Mouse (Mus musculus): ENCODE measurements around the gene Olfr69.
"Not testable (repeated sequence)": the region's sequence is repeated elsewhere in the genome, so short reads cannot be mapped to it uniquely, and the experiment has no call there.

The Olfr69 gene

DNA sequence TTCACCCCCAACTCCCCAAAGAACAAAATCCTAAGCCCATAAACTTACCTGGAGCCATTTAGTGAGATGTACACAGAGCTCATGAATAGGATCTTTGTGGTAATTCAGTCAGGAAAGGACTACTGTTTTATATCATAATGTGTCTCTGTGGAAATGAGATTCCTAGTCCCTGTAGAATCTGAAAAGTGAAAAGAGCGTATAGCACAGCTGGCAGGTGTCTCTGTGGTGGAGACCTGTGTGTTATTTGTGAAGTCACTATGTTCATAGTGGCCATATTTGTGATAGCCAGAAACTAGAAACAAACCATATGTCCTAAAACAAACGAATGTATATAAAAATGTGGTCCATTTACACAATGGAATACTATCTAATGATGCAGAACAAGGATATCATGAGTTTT, at the start of gene Olfr69:
Gene Olfr69 (minus strand): TSS at position 101 of the 400 bp plus-strand sequence.
- no peak for DNase-seq

DNA sequence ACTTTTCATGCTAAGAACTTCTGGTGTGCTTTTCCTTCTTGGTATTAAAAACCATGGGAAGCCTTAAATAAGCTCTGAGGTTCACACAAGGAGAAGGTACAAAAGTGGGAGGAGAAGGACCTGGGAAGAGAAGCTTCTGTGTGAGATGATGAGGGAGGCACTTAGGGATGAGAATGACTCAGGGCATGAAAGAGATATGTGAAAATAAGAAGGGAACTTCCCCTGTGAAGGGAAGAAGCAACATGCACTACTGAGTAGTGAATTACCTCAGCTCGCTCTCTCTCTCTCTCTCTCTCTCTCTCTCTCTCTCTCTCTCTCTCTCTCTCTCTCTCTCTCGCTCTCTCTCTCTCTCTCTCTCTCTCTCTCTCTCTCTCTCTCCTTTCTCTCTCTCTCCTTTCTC, 43.7 kb upstream of the Olfr69 start:
- DNase-seq: not testable (repeated sequence)

GRCm38 (mm10) chr7:103813766-103814165, 42.4 kb upstream of the Olfr69 start, which contains the start of gene Hbb-bt:
Gene Hbb-bt (minus strand): TSS chr7:103813996.
- no peak for DNase-seq

- not testable (repeated sequence) for DNase-seq
These were observed 41.8 kb upstream of the Olfr69 start for GRCm38 (mm10) chr7:103813152-103813551.

DNA sequence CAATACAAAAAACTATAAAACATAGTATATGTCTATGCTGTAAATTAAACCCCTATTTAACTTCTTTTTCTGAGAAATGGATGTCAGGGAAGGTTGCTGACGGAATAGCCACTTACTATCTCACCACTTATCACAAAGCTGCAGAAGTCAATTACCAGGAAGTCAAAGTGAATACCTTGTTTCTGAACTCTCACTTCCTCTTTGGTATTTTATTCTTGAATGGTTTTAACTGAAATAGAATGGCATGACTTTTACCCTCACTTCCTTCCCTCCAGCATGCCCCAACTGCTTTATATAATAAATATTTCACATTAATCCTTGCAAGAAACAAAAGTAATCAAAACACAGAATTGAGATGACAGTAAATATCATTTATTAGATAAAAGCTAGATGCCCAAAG, 40.8 kb upstream of the Olfr69 start:
- DNase-seq: no peak

DNA sequence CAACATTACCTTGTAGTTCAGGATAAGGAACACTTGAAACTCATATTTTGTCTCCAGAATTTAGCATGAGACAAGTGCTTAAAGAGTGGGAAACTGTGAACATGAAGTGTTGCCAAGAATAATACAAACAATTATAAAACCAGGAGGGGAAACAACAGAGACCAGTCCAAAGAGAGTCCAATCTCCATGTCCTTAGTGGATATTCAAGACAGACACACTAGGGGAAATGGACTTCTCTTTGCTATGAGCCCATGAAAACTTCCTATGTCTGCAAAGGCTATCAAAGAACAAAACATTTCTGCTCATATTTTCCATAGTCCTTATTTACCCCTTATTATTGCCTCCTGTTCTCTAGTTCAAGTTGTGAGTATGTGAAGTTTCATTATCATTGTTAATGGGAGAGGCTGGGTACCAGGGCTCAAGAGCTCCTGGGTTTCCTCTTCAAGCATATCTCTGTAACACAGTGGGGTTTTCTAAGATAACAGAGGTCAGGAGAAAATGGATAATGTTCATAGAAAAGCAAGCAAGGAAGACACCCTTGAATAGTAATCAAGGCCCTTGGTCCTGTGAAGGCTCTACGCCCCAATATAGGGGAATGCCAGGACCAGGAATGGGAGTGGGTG, 39.9 kb upstream of the Olfr69 start:
- DNase-seq: no peak

- DNase-seq: no peak
These were observed 39.4 kb upstream of the Olfr69 start for GRCm38 (mm10) chr7:103810746-103811145.

DNA sequence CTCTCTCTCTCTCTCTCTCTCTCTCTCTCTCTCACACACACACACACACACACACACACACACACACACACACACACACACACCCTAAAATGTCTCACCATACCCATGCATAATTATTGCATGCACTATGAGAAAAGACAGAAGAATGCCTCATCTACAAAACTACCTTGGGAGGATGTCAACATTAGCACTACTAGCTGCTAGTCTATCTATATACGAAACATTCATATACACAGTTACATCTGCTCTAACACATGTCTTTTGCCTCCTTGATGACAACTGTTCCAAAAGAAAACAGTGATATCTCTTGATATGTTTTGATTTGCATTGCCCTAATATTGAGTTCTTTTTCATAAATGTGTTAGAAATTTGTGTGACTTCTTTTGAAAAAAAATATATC, 38.9 kb upstream of the Olfr69 start:
- DNase-seq: no peak

- DNase-seq: no peak
These were observed 38.4 kb upstream of the Olfr69 start for GRCm38 (mm10) chr7:103809801-103810155.

DNA sequence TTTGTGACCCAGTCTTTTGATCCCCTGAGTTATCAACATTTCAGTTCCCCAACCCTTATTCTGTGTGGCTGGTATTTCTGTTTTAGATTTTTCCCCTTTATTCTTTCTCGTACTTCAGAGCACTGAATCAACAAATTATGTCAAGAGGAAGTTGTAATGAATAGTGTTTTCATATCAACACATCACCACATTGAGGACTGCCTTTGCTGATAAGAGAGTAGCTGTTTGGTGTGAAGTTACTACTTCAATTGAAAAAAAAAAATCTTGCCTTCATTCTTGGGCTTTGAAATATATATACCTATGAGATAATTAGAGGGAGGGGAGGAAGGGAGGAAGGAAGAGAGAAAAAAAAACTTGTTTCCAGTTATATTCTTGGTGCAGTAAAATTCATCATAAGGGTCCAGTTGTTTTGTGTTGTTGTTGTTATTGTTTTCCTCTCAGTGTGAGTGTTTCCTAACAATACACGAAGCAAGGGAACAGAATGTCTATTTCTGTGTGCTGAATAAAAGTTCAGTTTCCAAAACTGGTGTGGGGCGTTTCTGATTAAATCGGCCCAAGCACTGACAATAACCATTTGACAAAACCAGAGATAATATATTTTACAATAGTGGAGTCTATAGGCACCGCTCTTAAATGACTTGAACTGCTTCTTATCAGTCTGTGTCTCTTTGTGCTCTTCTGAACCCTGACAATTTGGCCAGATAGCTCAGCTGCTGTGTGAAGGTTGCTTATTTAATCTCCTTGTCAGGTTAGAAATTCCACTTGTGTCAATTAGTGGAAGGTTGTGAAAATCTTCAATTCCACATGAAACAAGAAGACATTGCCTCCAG, 37.8 kb upstream of the Olfr69 start:
- DNase-seq: no peak

DNA sequence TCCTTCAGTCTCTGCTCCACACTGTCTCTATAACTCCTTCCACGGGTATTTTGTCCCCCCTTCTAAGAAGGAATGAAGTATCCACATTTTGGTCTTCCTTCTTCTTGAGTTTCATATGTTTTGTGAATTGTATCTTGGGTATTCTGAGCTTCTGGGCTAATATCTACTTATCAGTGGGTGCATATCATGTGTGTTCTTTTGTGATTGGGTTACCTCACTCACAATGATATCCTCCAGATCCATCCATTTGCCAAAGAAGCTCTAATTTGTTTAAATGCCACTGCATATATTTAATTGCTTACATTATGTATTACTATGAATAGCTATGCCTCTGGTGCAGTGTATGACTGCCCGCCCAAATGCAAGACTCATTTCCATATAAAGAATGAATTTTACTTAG, 36.7 kb upstream of the Olfr69 start:
- DNase-seq: not testable (repeated sequence)

DNA sequence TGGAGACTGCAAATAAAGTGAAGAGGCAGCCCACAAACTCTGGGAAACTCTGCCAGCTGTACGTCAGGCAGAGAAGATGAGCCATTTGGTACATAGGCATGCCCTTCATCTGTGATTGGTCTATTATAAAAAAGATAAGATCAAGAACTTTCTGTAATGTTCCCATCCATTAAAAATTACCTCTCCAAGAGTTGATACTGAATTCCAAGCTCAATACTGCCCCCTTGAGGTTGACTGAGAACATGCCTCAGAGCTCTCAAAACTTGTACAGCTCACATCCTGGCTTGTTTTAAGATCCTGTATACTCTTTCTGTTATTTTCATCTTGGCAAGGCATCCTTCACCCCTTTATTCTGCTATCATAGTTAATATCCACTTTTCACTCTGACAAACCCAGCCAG, 35.5 kb upstream of the Olfr69 start:
- DNase-seq: peak; percentile 5

DNA sequence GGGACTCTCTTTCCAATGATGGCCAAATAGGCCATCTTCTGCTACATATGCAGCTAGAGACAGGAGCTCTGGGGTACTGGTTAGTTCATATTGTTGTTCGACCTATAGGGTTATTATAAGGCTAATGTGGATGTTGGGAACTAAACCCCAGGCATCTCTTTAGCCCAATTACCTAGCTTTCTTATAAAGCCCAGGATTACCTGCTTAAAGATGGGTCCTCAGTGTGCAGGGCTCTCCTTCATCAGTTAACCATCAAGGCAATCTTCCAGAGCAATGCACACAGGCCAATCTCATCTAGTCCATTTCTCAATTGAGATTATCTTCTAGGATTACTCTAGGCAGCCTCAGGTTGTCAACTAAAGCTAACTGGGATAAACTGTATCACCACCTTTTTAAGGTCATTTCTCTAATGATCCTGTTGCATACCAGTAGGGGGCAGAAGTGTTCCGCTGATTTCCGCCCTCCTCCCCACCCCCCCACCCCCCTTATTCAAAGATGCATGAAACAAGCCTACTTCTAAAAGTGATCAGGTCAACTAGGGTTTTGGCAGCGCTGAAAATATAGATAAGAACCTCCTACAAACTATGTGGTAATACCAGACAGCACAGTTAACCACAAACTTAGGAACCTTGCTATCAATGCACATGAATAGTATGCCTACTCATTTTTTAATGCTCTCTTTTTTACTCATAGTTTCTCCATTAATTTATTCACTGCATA, 21.4 kb upstream of the Olfr69 start:
- no peak for DNase-seq

DNA sequence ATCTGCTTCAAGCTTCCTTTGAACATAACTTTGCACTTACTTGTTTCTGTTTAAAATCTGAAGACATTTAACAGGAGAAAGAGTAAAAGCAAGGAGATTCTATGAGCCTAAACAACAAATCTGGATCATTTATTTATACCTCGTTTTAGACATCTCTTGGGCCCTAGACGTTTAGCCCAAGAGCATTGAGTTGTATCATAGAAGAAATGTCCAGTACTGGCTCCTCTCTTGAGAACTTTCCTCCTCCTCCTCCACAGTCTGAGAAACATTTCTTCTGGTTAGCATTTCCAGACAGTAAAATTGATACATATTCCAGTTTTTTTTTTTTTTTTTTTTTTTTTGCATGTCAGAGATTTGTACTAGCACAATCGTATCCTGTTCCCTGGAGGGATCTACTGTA, 20.3 kb upstream of the Olfr69 start, which contains the start of gene Olfr67:
Gene Olfr67 (minus strand): TSS at position 101 of the 400 bp plus-strand sequence.
- DNase-seq: no peak

DNA sequence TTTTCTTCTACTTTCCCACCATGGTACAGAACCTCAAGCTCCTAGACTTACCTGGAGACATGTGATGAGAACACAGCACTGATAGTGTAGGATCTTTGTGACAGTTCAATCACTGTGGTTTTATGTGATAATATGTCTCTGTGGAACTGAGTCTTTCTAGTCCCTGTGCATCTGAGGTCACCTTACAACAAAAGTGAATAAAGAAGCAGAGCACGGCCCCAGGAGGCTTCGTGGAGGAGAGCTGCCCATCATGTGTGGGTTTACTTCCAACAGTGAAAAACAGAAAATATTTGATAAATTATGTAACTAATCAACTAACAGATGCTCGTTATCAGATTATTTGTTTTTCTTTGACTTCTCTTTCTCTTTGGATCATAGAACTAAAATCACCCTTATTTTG, 8.2 kb upstream of the Olfr69 start, which contains the start of gene Olfr68:
Gene Olfr68 (minus strand): TSS at position 101 of the 400 bp plus-strand sequence.
- no peak for DNase-seq

- not testable (repeated sequence) for DNase-seq
These were observed 6.3 kb upstream of the Olfr69 start for GRCm38 (mm10) chr7:103777652-103778051.

GRCm38 (mm10) chr7:103767687-103768086, 3.7 kb downstream of the Olfr69 start:
- not testable (repeated sequence) for DNase-seq

DNA sequence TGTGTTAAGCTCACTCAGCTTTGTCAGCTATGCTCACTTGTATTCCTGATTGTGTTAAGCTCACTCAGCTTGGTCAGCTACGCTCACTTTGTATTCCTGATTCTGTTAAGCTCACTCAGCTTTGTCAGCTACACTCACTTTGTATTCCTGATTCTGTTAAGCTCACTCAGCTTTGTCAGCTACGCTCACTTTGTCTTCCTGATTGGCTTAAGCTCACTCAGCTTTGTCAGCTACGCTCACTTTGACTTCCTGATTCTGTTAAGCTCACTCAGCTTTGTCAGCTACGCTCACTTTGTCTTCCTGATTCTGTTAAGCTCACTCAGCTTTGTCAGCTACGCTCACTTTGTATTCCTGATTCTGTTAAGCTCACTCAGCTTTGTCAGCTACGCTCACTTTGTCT, 9.2 kb downstream of the Olfr69 start:
- DNase-seq: not testable (repeated sequence)

DNA sequence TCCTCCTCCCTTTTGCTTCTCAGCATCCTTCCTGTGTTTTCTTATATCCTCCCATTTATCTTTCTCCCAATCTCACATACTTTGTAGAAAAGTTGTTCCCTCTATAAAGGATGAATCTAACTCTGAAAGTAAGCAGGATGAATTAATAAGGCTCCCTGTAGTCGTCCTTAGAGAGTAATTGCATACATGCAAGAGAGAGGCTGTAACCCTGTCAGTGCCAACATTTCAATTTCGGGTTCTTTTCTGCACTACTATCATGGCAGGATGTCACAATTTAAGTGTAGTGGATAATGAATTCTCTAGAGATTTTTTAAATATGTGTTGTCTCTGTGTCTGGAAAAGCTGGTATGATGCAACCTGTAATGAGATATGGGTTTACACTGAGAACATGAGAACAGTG, 14.2 kb downstream of the Olfr69 start, which contains the start of gene Olfr630:
Gene Olfr630 (minus strand): TSS at position 101 of the 400 bp plus-strand sequence.
- no peak for DNase-seq

DNA sequence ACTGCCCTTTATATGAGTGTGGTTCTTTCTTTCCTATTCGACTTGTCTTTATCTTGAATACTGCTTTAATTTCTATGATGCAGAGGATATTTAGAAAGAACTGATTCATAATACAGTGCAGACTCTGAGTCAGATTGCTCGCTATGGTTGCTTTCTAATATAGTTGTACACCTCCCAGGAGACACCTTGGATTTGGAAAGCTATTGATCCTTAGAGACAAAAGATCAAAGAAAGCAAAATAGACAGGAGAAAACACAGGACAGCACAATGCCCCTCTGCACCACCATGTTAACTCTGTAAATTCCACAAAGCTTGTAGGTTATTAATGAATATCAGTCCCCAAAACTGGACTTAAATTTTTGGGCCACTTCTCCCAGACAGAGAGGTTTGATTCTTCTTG, 26.6 kb downstream of the Olfr69 start, which contains the start of gene Olfr629:
Gene Olfr629 (minus strand): TSS at position 101 of the 400 bp plus-strand sequence.
- no peak for DNase-seq

- DNase-seq: no peak
These were observed 41.3 kb downstream of the Olfr69 start, which contains the start of gene Olfr628 for GRCm38 (mm10) chr7:103730074-103730473. Gene Olfr628 (plus strand): TSS chr7:103730374.

GRCm38 (mm10) chr7:103716398-103716797, 55.0 kb downstream of the Olfr69 start:
- not testable (repeated sequence) for DNase-seq

All from kidney, postnatal 10 days (tissue).